Mouse (Mus musculus) inflammation-experienced regulatory T-cells, adult 6 months (primary cell): ENCODE measurements around the gene Zfp207. TPM values are rescaled to one million over a fixed set of nuclear protein-coding genes. Genes with fewer than 3 reads are reported as not detected.
"Not testable (repeated sequence)": the region's sequence is repeated elsewhere in the genome, so short reads cannot be mapped to it uniquely, and the experiment has no call there.

Experiments
- ATAC-seq: one replicate; pipeline ENCODE4 v1.8.0; 2017
- polyA plus RNA-seq, 3 experiments: library from polyadenylated mRNA; unstranded; fragments of 100-300 nt; shearing (Covaris generic); gene quantifications; one replicate each; pipeline ENCODE4 v1.2.1; 2017

Gene Zfp207
- polyA plus RNA-seq, result 100 to 1,000 TPM; 288 to 361 (median 313) TPM

DNA sequence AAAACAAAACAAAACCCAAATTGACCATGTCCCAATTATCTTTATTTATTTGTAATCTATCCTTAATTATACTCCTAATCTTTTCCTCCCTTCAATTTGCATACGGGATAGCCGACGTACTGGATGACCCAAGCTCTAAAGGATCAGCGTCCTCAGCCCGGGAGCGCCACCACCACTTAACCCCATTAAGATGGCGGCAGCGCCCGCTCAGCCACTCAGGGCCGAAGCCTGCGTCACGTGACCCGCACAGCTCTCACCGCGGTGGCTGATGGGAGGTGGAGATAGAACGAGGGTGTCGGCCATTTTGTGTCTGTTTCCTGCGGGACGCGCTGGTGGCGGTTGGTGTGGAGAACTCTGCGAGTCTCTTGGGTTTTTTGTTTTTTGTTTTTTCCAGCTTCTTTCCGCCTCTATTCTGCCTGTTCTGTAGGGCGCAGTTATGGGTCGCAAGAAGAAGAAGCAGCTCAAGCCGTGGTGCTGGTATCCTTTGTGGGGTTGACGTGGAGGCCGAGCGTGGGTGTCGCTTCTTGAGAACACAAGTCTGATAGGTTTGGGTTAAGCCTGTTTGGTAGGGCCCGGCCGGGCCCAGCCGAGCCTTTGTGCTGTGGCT is at the start of gene Zfp207:
TSS of gene Zfp207 (plus strand) at position 261 of the 607 bp plus-strand sequence.
- ATAC-seq, result peak; percentile 86

DNA sequence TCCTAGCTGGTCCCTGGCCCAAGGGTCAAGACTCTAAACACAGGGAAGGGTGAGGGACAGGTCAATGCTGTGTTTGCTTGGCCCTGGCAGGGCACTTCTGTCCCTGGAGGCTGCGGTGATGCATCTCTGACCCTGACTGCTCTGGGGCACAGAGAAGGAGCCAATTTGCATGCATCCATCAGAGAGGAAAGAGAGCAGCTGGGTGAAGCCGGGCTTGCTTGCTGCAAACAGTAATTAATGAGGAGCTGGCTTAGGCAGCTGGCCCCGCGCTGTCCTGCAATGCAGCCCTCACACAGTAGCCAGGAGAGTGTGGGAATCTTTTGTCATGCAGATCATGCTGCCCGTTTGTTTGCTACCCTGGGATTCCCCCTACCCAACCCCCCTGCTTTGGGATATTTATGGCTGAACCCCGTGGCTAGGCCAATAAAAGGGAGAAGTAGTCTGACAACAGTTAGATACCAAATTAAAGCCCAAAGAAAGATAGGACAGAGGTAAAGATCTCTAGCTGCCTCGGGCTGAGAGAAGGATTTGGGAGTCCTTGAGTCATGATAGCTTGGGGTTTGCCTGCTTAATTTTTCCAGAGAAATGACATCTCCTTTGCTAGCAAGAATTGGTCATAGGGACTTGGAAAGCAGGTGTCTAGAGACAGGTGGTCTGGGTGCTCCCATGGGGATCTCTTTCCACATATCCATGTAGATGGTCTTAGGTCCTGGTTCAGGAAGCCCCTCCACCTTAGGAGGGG is 47.3 kb upstream of the Zfp207 start:
- no peak for ATAC-seq

DNA sequence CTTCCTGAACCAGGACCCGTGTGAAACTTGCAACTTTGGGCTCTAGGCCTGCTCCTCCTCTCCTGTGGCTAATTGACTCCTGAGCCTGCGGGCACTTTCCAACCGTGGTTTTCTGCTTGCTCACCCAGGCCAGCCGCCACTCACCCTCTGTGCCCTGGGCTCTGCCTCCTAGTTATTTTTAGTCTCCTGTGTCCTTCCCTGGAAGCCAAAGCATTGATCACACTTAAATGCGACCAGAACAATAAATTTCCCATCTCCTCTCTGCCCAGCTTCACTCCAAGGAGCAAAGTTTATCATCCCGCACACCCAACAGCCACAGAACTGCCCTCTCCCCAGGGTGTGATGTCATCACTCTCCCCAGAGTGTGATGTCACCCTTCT is 46.7 kb upstream of the Zfp207 start:
- ATAC-seq, result no peak

DNA sequence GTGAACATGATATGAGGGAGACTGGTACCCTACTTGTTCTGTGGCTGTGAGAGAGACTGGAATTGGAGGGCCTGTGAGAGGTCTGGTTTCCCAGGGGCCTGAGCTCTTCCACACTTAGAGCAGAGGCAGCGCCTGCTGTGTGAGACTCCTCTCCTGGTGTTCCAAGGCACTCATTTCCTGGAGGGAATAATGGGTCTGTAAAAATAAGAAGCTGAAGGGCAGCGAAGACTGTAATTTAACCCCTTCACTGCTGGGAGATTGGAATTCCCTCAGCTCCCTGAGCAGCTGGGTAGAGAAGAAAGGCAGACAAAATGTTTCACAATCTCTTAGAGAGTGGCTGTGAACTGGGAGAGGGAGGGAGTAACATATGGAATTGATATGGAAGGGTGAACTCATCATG is 40.6 kb upstream of the Zfp207 start:
- no peak for ATAC-seq

DNA sequence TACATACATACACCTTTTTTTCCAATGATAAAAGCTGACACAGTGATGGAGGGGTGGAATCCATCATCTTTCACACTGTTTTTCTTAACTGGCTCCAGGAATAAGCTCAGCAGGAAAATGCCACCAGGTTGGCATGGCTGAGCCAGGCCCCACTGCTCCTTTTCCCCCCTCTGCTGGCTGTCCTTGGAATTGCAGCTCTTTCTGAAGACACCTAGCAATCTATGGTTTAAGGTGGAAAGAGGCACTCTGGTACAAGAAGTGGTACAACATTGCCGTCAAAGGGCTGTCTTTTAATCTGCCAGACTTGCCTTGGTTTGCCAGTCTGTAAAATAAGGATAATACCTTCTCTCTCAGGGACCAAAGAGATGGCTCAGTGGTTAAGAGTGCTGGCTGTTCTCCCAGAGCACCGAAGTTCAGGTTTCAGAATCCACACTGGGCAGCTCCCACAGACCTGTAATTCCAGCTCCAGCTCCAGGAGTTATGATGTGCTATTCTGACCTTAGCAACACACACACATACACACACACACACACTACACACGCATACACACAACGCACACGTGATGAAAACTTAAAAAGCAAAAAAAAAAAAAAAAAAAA is 31.1 kb upstream of the Zfp207 start:
- ATAC-seq, result no peak

DNA sequence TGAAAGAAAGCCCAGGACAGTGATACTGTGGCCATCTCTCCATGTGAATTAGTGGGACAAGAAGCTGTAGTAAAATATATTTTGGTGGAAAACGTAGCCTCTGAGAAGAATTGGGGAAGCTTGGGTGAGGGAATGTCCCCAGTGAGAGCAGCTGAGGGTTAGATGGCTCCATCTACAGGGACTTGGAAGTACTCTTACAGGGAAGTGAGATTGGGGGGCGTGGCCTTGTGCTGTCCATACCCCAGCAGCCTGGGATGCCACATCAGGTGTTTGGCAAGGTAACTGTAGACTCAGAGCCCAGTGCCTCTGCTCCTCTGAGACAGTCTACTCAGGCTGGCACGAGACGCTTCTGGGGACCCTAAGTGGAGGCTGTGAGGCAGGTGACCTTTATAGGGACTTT is 28.2 kb upstream of the Zfp207 start:
- ATAC-seq, result no peak

DNA sequence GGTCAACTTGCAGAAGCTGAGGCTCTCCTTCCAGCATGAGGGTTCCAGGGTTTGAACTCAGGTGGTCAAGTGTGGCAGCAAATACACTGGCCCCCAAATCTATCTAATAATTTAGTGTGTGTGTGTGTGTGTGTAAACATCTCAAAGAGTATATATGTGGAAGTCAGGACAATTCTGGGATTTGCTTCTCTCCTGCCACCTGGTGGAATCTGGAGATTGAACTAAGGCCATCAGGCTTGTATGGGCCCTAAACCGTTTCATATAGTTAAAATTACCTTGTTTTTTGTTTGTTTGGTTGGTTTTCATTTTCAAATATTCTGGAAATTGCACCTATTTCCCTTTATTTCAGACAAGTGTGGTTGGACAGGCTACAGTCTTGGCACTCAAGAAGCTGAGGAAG is 14.1 kb upstream of the Zfp207 start:
- no peak for ATAC-seq

DNA sequence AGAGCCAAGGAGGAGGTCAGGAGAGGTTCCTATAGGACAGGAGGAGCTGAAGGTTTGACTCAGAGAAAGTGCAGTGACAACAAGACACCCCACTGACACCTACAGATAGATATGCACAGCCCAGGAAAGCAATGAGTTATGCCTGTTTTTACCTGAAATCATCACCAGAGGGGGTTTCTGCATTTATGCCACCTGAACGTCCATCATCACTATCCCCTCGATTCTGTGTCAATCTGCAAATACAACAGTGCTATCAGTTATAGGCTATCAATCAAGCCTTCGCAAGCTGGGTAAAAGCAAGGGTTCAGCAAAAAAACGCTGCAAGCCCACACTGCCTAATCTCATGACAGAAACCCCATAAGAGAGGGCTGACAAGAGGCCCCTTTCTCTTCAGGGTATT is 6.4 kb upstream of the Zfp207 start:
- no peak for ATAC-seq

DNA sequence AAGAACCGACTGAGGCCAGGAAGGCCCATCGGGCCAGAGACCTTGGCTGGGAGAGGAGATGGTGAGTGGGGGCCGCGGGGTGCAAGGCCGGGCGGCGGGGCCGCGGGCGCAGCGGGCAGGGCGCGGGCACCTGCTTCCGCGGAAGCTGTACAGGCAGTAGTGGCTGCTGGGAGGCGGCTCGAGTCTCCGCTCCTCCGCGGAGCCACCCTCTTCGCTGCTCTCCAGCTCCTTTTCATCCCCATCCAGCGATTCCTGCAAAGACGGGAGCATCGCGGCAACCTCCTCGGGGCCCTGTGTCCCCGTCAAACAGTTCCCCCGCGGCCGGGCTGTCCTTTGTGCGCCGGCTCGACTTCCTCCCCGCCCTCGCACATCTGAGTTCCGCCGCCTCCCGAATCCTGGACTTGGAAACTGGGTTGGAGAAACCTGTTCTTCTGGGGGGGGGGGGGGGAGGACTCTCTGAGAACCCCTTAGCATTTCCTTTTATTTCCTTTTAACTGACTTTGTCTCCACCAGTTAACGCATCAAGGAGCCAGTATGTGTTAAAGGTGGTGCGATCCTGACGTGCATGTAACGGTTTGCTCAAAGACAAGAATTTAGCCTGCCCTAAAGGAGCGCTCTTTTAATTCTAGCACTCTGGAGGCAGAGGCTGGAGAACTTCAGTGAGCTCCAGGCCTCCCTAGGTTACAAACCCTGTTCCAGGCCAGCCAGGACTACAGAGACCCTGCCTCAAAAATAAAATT is 5.2 kb upstream of the Zfp207 start, which contains the start of gene 5730455P16Rik:
TSS of gene 5730455P16Rik (minus strand) at position 323 of the 740 bp plus-strand sequence.
- ATAC-seq, result peak; percentile 75

DNA sequence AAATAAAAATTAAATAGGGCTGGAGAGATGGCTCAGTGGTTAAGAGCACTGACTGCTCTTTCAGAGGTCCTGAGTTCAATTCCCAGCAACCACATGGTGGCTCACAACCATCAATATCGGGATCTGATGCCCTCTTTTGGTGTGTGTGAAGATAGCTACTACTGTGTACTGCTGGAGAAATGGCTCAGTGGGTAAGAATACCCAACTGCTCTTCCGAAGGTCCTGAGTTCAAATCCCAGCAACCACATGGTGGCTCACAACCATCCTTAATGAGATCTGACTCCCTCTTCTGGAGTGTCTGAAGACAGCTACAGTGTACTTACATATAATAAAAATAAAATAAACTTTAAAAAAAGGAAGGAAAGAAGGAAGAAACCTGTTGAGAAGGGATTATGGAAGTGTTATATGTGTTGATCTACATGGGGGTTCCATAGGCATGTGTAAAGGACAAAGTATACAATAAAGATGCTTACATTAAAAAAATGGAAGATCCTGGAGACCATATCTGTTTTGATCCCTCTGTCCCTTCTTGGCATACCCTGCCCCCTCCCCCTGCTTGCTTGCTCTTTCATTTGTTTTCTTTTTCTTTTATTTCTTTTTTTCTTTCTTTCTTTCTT is 4.5 kb upstream of the Zfp207 start:
- not testable (repeated sequence) for ATAC-seq

DNA sequence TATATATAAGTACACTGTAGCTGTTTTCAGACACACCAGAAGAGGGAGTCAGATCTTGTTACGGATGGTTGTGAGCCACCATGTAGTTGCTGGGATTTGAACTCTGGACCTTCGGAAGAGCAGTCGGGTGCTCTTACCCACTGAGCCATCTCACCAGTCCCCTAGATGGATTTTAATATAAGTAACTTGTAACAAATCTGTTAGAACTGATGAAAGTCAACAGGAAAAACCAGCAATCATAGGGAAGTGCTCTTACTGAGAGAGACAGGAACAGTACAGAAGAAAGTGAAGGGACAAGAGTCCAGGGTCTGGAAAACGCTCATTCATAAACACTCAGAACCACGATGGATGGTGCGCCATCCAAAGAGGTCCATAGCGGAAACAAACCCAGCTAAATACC is 3.9 kb upstream of the Zfp207 start:
- not testable (repeated sequence) for ATAC-seq

DNA sequence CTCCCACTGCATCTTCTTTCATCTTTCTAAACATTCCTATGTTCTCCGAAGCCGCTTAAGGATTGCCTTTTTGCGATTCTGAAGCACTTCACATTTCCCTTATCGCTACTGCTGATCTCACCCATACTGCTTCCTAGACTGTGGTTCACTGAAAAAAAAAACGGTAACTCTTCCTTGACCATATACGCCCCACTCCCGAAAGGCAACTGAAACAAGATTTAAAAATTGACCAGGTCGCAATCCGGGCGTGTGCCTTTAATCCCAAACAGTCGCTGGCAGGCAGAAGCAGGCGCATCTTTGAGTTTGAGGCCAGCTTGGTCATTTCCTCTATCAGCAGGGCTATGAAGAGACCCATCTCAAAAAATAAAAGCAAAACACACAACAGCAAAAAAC is 457 bp upstream of the Zfp207 start:
- peak; percentile 23 for ATAC-seq

DNA sequence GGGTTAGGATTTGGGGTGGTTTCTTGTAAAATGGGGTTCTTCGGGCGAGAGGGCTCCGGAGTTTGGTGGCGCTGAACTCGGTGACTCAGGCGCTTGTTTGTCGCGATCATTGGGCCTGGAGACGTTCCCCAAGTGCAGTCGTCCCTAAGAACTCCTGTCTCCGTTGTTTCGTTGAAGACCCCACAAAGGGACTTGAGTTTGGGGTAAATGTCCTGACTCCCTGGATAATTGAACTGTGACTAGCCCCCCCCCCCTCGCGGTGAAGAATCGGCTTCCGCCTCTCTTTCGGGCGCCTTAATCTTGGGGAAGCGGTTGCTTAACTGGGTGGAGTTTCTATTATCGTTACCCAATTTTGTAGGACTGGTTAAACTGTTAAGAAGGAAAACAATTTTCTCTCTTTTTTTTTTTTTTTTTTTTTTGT is 557 bp downstream of the Zfp207 start:
- ATAC-seq, result peak; percentile 47

DNA sequence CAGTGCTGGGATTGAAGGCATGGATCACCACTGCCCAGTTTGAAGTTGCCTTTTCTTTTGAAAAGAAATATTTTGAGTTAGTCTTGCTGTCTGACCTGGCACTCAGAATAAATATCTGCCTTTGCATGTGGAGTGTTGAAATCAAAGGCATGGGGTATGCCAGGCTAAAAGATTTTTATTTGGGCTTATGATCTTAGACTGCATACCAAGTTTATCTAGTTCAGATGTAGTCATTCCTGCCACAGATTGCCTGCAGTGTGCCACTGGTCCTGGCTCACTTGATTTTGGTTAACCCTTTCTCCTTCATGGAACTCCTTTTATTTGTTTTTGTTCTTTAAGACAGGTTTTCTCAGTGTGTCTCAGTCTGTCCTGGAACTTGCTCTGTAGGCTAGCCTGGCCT is 1.4 kb downstream of the Zfp207 start:
- no peak for ATAC-seq

DNA sequence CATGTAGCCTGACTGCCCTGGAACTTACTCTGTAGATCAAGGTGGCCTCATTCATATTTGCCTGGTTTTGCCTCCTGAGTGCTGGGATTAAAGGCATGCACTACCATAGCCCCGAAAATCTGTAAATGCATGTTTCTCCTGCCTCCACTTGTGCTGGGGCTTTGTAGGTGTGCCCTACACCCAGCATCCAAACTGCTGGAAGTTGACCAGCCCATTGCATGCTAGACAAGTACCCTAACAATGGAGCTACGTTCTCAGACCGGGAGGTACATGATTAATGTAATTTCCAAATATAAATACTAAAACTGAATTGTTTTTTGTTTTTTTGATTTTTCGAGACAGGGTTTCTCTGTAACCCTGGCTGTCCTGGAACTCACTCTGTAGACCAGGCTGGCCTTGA is 2.0 kb downstream of the Zfp207 start:
- ATAC-seq, result no peak

DNA sequence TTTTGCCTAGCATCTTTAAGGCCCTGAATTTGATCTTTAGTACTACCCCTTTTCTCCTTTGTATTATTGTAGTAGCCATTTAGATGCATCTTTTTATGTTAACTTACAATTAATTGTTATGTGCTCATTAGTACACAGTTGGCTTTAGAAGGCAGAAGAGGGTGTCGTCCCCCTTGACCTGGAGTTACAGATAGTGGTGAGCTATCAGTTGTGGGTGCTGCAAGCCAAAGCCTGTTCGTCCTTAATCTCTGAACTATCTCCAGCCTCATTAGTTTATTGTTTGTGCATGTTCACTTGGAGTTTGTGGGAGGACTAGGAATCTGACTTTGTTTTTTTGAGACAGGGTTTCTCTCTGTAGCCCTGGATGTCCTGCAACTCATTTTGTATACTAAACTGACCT is 3.7 kb downstream of the Zfp207 start:
- ATAC-seq, result no peak

DNA sequence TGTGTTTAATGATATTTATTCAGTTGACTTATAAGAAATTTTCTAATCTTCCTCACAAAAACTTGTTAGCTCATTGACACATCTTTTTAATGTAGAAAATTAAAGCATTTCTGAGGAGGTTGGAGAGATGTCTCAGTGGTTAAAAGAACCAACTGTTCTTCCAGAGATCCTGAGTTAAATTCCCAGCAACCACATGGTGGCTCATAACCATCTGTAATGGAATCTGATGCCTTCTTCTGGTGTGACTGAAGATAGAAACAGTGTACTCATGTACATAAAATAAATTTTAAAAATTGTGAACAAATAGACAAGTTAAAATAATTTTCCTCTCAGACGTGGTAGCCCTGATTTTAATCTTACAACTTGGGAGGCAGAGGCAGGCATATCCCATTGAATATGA is 6.8 kb downstream of the Zfp207 start:
- no peak for ATAC-seq

DNA sequence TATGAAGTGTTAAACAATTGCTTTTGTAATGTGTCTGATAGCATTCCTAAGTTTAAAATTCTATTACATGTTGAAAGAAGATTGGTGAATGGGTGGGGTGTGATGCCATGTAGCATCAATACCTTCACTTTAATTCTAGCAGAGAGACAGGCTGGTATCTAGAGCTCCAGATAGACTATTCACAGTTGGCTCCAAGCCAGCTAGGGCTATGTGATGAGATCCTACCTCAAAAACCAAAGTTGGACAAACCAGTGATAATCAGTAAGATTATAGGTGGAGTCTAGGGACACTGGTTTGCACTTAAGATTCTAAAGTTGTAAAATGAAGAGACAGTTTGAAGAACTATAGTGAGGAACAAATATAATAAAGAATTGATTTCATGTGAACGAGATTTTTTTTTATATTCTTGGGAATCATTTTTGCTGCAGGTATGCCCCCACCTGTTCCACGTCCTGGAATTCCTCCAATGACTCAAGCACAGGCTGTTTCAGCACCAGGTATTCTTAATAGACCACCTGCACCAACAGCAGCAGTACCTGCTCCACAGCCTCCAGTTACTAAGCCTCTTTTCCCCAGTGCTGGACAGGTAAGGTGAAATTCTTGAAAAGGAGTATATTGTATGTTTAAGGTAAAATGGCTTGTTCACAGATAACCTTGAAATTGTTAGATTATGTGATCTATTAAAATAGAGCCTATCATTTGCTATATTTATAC is 8.5 kb downstream of the Zfp207 start:
- no peak for ATAC-seq

DNA sequence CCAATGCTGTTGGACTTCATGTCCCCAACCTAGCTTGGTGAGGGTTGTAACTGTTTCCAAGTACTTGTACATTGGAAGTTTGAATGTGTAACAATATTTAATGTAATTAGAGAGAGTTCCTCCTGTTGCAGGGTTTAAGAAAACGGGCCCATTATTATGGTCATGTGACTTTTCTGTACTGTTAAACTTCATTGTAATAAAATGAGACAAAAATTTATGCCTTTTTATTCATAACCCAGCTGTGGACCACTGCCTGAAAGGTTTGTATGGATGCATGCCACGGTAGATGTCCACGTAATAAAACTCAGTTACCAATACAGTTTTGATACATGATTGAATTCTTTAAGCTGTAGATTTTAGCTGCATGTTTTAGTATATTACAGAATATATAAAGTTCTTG is 12.9 kb downstream of the Zfp207 start:
- ATAC-seq, result no peak

DNA sequence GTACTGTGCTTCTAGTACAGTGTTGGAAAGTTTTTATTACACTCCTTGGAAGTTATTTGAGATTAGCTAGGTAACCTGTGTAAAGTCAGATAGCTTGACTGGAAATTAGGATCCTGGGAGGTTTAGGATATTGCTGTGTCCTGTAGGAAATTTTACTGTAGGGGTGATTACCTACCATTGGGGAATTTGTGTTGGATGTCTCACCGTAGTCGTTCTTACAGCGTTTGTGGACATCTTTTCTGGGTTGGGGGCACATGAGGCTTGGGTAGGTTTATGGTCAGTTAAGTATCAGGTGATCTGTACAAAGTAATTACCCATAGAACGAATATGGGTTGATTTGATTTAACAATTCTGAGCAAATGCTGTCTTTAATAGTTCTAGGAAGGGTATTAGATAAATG is 13.5 kb downstream of the Zfp207 start:
- no peak for ATAC-seq

DNA sequence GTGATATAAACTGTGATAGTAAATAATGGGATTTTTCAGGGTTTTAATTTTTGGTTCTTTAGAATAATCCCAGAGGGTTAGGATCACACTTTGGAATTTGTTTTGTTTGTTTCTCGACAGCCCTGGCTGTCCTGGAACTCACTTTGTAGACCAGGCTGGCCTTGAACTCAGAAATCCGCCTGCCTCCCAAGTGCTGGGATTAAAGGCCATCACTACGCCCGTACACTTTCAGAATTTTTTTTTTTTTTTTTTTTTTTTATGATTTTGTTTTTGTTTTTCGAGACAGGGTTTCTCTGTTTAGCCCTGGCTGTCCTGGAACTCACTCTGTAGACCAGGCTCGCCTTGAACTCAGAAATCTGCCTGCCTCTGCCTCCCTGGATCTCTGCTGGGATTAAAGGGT is 24.8 kb downstream of the Zfp207 start:
- ATAC-seq, result not testable (repeated sequence)

DNA sequence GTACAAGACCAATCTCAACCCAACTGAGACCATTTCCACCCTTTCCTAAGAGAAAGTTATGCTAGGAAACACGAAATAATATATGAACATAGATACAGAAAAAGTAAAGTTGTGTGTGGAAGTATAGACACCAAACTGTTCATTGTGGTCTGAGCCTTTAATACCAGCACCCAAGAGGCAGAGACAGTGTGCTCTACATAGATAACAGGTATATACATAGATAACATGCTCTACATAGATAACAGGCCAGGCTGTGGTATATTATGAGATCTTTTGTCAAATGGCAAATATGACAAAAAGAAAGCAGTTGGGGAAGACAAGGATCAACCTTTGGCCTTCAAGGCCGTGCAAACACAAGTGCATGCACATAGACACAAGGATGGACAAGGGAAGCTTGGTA is 27.3 kb downstream of the Zfp207 start:
- ATAC-seq, result no peak
